Mouse (Mus musculus) cerebellum, adult 9-10 months (tissue): ENCODE measurements around the gene Csad.
"Not testable (repeated sequence)": the region's sequence is repeated elsewhere in the genome, so short reads cannot be mapped to it uniquely, and the experiment has no call there.

Experiments
- DNase-seq: peaks from one replicate; pipeline ENCODE4 v3.0.0; 2022

Csad gene

DNA sequence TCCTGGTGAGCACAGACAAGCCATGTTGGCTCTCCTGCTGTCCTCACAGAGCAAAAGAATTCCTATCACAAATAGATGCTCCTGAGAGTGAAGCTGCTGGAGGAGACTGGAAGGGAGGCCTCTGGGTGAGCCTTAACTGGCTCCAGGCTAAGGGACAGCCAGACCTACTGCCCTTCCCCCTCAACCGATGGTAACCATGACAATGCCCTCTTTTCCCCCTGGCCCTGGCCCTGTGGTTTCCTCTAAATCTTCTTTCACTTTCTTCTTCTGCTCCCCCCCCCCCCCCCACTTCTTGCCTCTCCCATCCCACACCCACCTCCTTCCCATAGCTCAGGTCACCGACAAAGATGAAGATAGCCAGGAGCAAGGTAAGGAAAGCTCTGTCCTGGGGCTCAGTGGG, 29.4 kb upstream of the Csad start:
- no peak for DNase-seq

DNA sequence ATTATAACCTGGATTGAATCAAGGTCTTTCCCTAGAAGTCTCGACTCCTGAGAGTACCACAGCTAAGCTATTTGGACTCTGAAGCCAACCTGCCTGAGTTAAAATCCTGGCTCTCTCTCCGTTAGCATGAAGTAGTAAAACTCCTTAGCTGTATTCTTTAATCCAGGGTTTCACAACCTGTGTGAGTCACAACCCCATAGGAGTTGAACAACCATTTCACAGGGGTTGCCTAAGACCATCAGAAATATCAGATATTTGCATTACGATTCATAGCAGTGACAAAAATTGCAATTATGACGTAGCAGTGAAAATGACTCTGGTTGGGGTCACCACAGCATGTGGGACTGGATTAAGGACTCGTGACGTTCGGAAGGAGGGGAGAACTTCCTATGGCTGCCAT, 28.2 kb upstream of the Csad start:
- DNase-seq = no peak

DNA sequence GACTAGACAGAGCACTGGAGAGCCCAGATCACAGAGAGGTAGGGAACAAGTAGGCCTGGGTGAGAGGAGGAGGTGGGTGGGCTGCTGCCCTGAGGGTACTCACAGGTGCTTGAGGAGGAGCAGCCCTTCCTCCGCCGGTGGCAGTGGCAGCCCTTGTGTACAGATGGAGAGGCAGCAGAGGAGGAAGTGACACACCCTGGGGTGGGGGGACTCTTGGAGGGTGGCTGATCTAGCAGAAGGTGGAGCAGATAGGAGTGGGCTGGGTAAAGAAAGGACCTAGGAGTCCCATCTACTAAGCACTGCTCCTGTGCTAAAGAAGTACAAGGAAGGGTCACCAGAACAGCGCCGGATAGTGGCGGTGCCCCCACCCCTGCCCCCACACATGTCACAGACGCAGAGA, 27.2 kb upstream of the Csad start, which contains the start of gene Itgb7:
Gene Itgb7, minus strand, starts transcription at position 197 of the 400 bp plus-strand sequence.
- no peak for DNase-seq

DNA sequence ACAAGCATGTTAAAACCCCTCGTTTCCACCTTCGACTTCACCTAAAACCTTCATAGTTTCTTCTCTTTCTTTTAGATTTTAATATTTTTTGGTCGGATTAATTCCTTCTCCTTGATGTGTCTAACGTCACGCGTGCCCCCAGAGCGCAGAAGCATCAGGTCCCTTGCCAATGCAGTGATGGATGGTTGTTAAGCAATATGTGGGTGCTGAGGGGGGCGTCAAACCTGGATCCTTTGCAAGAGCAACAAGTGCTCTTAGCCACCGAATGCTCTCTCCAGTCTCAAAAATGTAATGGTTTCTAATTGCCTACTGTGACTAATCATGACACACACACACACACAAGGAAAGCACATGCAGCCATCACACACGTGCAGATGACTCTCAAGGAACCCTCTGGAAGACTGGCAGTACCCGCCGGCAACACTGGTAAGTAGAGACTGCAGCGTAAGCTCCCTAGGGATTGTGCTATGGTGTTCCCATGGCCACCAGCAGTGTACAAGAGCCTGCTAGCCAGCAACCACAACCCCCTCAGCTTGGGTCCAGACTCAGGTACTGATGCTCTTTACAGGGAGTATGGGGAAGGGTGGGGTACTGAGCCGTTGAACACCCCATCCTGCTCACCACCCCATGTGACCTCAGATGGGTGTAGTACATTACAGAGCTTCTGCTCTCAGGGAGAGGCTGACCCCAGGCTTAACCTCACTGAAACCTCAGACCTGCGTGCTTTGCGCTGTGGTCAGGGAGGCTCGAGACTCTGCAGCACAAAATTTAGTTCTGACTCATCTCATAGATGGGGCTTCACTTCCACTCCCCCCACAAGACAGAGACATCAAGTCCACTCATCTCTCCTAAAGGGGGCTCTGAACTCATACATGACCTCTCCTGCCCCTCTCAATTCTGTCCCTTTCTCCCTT, 26.1 kb upstream of the Csad start:
- DNase-seq = no peak

DNA sequence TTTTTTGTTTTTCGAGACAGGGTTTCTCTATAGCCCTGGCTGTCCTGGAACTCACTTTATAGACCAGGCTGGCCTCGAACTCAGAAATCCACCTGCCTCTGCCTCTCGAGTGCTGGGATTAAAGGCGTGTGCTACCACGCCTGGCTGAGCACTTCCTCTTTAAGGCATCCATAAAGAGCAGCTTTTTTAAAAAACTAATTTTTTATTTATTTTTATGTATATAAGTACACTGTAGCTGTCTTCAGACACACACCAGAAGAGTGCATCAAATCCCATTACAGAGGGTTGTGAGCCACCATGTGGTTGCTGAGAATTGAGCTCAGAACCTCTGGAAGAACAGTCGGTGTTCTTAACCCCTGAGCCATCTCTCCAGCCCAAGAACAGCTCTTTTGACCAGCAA, 21.1 kb upstream of the Csad start:
- DNase-seq = not testable (repeated sequence)

DNA sequence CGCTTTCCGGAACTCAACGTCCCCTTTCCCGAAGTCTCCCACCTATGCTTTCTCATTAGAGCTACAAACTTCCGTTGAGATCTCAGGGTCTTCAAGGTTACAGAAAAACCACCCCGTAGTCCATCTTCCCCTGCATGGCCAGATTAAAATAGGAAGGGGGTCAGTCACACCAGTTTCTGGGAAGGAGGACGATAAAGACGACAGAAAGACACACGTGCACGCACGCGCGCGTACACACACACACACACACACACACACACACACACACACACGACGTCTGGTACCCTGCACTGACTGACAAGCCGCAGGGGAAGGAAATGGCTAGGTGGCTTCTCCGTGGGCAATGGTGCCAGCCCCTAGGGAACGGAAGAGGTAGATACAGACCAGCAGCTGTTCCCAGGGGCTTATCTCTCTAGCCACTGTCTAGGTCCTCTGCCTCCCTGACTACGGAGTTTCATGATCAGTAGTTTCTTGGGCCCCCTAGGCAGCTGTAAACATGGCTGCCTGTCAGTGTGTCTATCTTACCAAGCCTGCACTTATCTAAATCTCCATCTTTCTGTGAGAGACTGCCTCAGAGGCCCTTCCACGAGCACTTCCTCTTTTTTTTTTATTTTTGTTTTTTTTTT, 20.6 kb upstream of the Csad start:
- DNase-seq = no peak

DNA sequence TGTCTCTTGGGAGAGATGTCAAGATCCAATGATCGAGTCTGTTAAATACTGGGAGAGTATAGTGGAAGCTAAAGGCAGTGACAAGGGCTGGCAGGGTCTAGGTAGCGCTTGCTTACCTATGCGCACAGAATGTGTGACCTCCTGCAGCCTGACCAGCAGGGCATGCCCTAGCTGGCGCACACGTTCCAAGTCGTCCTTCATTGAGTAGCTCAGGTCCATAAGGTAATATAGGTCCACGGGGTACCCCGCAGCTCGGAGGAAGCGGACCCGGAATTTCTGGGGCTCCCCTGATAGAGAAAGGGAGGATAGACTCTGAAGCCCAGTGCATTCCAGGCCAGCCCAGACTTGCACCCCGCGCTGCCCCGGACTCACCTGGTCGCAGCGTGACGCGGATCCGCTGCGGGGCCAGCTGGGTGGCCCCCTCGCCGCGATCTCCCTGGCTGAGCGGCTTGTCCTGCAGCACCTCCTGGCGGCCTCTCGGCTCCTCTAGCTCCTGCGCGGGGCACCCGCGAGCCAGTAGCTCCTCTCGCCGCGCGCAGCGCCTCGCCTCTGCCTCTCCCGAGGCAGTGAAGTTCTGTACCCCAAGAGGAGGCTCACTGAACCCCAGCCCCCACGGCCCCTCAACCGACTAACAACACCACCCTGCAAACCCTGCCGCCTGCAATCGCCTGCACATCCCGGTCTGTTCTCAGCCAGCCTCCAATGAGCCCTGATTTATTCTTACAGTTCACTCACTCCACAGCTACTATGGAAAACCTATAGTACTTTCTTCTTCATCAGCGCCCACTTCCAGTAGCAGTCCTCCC, 19.9 kb upstream of the Csad start:
- DNase-seq = peak; percentile 78

DNA sequence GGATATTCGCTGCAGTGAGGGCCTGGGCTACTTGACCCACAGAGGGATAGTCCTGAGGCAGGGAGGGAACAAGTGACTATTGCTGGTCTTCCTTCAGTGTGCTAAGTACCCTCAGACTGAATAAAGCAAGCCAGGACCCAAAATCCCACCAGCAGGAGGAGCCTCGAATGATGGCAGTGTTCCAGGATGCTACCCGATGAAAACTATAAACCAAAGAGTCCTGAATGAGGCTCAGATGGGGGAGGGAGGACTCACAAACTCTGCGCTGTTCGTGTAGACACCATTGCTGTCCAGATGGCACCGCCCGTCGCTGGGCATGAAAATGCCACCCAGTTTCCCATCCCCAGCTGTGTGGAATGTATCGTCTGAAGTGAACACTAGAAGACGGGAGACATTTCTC, 17.9 kb upstream of the Csad start:
- DNase-seq = no peak

DNA sequence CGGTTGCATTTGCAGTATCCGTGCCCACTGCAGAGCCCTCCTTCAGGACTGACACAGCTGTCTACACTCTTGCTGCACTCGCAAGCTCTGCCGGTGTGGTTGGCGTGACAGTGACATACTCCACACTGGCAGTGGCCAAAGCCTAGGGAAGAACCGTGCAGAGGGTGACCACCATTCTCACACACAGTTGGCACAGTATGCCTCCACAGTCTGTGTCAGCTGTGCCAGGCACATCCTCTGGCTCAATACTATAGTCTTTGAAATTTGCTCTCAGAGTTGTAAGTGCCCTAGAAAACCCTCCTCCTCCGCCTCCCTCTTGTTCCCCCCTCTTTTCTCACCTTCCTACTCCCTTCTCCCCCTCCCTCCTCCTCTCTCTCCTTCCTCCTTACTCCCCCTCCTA, 12.8 kb upstream of the Csad start:
- DNase-seq = no peak

DNA sequence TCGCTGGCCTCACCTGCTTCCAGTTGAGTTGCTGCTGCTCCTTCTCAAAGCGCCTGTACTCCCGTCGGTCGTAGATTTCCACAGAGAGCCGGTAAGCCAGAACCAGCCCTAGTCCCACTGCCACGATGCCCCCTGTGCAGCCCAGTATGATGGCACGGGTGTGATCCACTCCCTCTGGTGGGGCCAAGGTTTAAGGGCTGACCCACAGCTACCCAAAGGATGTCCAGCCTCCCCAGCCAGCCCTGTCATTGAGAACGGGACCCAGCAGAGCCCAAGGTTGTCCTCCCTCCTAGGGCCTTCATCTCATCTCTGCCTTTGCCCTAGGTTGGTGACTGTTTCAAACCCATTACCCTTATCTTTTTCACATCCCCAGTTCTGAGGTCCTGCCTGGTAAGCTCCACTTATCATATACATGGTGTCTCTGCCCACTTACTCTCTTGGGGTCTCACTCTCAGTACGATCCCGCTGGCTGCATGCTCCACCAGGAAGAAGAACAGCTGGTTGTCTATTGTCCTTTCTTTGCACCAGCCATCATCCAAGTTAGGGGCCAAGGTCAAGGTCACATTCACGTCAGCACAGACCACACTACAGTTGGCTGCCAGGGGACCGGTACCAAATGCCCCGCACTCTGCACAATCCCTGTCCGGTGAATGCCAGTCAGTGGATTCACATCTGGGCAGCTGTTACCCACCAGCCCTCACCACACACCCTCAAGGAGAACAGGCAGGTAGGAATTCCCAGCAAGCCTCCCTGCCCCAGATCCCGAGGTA, 12.1 kb upstream of the Csad start:
- no peak for DNase-seq

DNA sequence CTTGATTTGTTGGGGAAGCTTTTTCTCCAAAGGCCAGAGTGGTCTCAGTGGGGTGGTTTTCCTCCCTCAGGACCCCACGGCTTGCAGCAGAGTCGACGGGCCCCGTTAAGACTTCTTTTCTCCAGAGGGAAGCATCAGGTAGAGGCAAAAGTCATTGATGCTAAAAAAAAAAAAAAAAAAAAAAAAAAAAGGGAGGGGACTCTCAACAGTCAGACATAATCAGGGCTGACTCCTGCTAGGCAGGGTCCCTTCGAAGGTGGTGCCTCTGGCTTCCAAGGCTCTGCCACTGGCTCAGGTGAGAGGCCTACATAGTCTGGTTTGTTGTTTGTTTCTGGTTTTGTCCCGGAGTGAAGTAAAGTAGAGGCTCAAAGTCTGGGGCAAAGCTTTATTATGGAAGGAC, 11.1 kb upstream of the Csad start:
- DNase-seq = no peak

DNA sequence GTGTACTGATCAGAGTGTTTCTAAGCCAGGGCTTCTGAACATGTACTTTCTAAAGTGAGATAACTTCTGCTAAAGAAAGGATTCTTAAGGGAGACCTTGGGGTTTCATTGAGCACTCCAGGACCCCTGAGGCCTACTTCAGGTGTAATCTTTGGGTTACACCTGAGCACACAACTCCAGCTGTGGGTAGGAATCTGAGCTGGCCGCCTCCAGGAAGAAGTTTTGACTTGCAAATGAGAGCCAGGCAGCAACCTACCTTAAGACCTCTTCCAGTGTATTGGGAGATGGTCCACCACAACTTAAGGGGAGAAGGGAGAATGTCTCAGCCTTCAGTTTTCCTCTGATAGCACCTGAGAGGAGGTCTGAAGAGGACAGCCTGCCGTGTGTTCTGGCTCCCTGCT, 9.6 kb upstream of the Csad start:
- no peak for DNase-seq

DNA sequence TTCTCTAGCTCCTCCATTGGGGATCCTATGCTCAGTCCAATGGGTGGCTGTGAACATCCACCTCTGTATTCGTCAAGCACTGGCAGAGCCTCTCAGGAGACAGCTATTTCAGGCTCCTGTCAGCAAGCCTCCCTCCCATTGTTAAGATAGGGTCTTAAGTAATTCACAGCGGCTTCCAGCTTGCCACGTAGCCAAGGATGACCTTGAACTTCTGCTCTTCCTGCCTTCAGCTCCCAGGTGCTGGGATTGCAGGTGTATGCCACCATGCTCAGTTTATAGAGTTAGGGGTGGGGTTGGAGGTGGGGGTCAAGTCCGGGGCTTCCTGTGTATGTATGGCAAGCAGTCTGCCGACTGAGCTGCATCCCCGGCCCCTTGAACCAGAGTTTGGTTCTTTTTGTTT, 7.4 kb upstream of the Csad start:
- no peak for DNase-seq

DNA sequence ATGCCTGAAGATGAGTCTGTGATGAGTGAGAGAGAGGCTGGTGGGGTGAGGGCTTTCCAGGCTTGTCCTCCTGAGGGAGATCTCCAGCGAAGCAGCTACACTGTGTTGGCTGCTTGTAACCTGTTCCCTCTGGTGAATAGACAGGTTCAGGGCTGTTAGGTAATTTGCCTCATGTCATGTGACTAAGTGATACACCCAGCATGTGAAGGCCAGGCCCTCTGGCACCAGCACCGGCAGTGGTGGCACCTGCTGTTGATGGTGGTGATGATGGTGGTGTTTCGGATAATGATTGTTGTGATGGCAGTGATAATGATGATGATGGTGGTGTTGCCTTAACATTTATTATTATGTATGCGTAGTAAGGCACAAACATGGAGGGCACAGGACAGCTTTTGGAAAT, 6.3 kb upstream of the Csad start:
- no peak for DNase-seq

DNA sequence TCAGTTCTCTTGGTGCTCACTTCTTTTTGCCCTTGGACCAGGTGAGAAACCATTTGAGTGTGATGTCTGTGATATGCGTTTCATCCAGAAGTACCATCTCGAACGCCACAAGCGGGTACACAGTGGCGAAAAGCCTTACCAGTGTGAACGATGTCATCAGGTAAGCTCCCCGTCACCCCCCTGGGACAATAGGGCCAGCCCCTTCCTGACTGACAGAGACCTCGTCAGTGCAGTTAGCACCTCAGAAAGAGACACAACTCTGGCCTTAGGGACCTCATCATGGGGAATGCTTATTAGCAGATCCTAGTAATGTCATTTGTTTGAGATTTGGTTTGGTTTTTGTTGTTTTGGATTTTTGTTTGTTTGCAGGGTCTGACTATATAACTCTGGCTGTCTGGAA, 4.6 kb upstream of the Csad start:
- DNase-seq = no peak

DNA sequence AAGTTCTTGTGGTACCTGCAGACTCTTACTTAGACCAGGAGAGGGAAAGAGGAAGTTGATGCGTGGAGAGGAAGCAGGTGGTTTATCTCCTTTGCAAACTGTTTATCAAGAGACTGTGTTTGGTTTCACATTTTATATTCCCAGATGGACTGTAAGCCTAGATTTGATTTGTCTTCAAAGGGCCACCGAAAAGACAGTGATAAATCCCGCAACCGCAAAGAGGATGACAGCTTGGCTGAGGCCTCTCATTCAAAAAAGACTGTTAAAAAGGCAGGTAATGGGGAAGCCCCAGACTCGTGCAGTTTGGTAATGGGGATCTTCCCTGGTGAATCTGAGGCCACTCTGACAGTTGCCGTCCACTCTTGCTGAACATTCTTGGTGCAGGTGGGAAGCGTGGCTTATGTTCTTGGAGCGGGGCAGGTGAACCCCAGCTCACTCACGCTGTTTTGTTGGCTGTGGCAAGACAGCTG, 3.6 kb upstream of the Csad start:
- DNase-seq = no peak

DNA sequence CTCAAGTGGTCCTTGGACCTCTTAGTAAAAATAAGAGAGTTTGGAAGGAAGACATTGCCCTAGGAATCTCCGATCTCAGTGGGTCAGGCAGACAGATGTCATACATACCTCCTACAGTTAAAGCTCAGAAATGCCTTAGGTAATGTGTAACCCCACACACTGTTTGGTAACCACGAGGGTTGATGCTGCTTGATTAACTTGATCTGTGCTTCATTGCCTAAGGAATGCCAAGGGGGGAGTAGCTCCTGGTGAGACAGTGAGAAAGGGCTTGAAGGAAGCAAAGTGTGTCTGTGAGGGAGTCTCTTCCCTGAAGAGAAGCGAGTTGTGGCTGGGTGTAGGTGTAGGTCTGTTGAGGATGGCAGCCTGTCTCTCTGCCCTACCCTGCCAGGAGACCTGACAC, 2.8 kb upstream of the Csad start:
- DNase-seq = no peak

DNA sequence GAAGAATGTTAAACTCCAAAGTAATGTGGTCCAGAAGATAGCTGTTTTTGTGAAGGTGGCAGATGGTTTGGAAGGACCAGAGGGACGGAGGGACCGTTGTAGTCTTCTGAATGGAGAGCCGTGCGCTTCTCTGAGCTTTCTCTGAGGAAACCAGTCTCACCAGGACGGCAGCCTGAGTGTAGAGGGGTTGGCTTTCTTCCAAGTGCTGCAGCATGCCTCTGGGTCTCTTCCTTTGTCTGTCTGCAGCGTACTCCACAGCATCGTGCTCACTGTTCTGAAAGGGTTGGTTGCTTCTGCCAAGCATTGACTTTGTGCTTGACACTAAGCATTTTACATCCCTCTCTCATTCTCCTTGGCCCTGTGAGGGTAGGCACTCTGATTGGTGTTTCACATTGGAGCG, 1.3 kb upstream of the Csad start:
- peak; percentile 64 for DNase-seq

DNA sequence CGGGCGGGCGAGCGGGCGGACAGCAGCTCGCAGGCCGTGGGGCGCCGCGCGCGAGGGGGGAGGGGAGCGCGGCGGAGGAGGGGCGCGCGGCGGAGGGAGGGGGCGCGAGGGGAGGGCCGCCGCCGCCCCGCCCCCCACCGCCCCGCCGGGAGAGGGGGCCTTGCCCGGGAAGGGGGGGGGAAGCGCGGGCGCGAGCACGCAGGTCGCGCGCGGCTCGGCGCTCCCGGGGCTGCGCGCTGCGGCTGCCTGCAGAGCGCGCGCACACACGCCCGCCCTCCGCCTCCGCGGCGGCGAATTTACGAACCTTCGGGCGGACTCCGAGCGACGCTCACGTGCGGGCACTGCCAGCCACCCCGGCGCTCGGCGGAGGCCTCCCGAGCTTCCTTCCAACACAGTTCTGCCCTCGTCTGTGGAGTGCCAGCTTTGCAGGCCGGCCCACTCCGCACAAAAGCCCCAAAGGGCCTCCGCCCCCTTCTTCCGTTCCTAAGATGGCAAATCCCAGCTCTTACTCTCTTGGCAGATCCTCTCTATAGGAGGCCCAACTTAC, 616 bp downstream of the Csad start:
- DNase-seq = peak; percentile 73

DNA sequence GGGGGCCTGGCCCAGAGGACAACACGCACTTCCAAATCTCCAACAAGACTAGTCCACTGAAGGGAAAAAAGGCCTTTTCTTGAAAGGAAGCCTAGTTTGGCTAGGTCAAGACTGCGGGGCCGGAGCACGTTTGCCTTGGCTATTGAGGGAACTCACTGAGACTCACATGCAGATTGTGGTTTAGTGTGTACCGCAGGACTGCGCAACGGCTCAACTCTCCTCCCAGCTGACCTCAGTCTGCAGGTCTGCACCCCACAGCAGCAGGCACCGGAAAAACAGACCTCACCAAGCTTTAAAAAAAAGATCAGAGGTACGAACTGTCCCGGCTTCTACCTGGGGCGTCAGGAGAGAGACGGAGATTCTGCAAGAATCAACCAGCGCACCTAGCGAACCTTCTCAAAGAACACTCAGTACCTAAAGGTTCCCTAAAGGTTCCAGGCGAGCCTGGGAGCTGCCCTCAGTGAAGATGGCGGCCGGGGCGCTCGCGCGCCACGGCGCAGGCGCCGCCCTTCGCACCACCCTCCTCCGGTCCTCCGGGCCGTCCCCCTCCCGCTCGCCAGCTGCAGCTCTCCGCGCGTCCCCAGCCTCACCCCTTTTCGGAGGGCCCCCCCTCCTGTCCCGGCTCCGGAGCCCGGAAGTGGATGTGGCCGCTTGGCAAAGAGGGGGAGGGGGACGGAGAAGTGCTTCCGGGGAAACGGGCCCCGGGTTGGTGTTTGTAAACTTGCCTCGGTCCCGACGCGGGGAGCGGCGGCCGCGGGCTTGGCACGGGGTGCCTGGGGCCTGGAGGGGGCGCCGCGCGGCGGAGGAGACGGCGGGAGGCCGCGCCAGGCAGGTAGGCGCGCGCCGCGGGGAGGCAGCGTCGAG, 1.3 kb downstream of the Csad start, which contains the start of gene Zfp740:
Gene Zfp740, plus strand, starts transcription at position 279 of the 864 bp plus-strand sequence.
- peak; percentile 94 for DNase-seq

DNA sequence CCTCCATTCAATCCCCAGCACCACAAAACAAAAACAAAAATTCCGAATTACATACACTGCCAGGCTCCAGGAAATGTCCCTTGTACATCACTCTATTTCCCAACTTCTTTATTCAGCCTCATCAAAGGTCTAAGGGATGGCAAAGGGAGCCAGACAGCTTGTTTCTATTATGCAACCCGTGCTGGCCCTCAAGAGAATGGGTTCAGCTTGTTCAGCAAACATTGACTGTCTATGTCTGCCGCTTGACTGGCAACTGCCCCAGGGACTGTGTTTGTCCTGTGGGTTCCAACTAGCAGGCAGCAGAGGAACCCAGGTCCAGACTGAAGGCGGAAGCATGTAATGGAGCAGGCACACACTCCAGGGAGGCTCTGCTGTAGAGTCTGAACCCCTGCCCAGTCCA, 5.7 kb downstream of the Csad start:
- DNase-seq = no peak
